Mouse (Mus musculus) right cerebral cortex, postnatal 36 days (tissue): ENCODE data around the gene Atp8a1.

Experiments used
- DNase-seq, 2 experiments: peaks; one replicate each; pipeline ENCODE4 v3.0.0; 2022; ENCODE audit warnings: low spot score in 2 of 2, mixed read lengths in 1 of 2

Gene Atp8a1

DNA sequence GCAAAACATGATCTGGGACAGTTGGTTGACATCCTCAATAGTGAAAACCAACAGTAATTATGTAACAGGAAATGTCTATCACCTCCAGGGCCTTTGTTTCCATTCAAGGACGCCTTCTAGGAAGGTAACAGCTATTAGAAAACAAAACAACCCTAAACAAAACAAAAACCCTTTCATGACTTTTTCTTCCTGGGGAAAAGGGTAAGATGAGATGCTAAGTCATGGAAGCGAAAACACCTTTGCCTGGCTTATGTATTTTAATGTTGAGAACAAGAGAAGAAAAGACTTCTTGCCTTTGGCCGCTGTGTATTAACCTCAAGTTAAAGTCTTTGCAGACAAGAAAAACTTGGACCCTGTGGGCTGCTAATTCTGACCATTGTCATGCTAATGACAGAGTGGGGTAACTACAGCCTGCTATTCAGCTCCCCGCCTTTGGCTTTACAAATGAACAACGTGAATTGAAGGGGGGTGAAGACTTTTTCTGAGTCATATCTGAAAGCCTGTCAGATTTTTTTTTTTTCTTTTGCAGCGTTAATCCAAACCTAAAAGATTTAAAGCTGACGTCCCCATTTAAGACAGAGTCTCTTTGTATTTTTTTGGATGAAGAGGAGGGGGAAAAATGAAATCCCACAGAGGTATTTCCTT is 214.0 kb downstream of the Atp8a1 start:
- no peak for DNase-seq

DNA sequence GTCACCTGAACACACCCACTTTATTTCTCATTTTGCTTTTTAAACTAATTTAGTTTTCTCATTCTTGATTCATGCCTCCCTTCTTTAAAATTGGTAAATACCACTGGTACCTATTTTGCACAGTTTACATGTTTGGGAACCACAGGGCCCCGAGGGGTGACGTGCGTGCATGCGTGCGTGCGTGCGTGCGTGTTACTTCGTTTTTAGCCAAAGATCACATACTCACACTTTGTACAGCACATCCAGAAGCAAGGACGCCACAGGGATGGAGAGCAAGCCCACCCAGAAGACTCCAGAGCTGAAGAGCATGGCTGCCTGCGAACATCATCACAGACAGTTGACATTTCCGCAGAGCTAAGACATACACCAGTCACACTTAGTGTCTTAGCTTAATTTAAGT is 216.0 kb downstream of the Atp8a1 start:
- no peak for DNase-seq

GRCm38 (mm10) chr5:67629861-67630260 is 217.4 kb downstream of the Atp8a1 start:
- no peak for DNase-seq

DNA sequence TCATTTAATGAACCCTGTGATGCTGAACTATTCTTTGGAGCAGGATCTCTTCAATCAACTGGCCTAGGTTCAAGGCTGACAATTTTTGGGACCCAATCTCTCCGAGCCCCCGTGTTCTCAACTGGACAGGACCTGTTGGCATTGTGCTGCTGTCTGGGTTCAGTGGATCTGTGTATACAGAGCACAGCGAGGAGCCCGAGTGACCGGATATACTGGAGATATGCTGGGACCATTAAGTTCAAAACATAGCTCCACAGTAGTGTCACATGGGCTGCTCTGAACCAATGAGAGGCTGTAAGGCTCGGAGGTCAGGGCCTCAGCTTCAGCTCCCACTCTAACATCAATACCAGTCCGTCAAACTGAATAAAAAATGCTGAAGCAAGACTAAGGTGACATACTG is 217.8 kb downstream of the Atp8a1 start:
- DNase-seq = no peak

DNA sequence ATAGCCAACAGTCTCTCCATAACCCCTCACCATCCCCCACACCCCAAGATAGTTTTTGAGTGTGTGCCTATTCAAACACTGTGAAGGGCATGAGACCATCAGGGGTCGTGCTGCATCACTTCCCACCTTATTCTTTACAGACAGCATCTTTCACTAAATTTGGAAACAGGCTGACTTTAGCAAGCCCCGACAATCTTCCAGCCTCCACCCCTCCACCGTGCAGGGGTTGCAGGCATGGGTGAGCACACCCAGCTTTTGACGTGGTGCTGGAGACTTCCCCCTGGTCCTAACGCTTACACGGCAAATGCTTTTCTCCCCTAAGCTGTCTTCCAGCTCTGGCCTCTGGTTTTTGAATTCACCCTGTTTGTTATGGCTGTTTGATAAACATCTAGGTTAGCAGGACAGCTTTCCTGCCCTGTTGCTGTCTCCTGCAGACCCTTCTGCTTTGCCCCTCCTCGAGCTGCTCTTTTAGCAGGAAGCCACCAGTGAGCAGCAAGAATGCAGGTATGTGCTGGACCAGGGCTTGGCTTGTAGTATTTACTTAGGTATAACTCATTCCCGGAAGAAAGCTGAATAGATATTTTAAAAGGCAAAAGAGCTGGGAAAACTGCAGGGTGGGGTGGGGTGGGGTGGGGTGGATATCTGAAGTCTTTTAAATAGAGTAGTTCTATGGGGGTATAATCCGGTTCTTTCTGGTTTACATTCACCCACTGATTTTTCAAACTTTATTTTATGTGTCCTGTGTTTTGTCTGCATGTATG is 218.9 kb downstream of the Atp8a1 start:
- no peak for DNase-seq

GRCm38 (mm10) chr5:67621230-67621629 is 226.0 kb downstream of the Atp8a1 start:
- no peak for DNase-seq

DNA sequence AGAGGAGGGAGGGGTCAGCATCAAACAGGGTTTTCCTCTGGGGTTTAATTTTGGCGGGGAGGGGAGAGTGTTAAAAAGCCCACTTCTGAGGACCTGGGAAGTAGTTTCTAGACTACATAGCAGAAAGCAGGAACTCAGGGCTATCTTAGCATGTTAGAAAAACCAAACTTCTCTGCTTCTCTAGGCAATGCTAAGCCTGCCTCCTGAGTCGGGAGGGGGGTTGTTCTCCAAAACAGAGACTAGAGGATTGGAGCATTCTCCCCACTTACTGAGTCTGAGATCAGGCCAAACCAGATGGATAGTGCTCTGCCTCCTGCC is 237.8 kb downstream of the Atp8a1 start:
- no peak for DNase-seq

- DNase-seq = no peak
Observed at GRCm38 (mm10) chr5:67608674-67609519, 238.3 kb downstream of the Atp8a1 start.

DNA sequence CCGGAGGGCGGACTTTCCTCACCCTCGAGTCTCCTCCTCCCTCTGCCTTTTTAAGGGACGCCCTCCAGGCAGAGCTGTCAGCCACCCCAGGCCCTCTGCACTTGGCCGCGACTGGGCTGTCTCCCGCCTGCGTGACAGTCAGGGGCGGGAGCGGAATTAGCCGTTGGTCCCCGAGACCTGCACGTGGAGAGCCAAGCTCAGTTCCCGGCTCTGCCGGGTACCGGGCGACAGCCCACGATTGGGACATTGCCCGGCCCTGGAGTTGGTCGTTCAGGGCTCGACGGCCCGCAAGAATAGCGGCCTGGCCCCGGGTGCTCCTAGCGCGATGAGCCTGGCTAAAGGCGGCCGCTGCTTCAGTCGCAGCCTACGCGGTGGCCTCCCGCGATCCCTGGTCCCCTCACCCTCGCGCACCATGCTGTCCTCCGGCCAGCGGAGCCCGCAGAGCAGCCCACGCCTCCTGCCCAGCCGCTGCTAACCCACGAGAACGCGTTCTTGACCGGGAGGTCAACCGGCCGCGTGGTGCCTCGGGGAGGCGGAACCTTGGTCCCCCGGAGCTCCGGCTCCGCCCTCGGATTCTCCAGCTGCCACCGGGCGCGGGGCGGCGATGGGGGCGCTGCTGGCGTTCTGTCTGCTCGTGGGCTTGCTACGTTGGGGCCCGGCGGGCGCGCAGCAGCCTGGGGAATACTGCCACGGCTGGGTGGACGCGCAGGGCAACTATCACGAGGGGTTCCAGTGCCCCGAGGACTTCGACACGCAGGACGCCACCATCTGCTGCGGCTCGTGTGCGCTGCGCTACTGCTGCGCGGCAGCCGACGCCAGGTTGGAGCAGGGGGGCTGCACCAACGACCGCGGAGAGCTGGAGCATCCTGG is 239.2 kb downstream of the Atp8a1 start, which contains the start of gene Shisa3:
Shisa3 (plus strand) TSS at position 79 of the 870 bp plus-strand sequence.
- no peak for DNase-seq

- DNase-seq = no peak
Observed at GRCm38 (mm10) chr5:67606916-67607803, 240.1 kb downstream of the Atp8a1 start.

DNA sequence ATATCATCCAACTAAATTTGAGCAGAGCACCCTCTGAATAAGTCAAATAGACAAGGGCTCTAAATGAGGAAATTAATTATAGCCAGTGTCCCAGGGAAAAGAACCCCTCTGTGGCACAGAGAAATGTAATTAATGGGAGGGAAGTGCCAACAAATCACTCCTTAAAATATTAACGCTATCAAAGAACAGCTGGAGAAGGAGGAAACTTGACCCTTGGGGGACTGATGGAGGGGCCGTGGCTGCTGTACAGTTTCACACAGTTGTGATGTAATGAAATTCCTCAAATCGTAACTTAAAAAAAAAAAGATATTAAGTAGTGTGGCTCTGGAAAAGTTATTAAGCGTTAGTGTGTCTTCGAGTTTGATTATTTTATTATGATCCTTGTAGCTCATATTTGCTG is 241.3 kb downstream of the Atp8a1 start:
- DNase-seq = no peak

DNA sequence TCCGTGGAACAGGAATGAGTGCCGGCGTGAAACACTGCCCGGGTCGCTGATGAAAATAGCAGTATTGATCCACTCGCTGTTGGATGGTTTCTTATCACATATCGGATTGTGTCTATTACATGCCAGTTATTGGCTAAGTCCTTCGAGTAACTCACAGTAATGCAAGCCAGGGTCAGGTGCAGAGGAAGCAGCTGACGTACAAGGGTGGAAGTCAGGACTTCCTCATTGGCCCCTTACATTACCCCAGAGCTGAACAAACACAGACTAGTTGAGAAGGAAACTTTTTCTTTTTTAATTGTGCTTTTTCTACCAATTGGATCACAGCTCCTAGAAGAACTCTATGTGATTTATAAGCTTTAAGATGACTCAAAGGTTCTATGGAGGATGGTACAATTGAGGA is 247.3 kb downstream of the Atp8a1 start:
- DNase-seq = no peak

DNA sequence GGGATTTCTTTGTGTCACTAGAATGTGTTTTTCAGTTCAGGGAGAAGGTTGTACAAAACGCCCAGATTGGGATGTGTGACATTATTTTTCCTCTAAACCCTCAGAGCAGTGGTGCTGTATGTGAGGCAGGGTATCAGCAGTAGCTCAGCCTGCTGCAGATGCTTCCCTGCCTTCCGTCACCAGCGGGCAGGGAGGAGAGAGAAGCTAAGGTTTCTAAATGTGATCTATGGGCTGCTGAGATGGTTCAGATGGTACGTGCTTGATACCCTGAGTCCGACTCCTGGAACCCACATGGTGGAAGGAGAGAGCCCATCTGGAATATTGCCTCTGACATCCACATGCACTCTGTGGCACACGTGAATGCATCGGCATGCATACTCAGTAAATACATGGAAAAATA is 251.6 kb downstream of the Atp8a1 start:
- DNase-seq = no peak

DNA sequence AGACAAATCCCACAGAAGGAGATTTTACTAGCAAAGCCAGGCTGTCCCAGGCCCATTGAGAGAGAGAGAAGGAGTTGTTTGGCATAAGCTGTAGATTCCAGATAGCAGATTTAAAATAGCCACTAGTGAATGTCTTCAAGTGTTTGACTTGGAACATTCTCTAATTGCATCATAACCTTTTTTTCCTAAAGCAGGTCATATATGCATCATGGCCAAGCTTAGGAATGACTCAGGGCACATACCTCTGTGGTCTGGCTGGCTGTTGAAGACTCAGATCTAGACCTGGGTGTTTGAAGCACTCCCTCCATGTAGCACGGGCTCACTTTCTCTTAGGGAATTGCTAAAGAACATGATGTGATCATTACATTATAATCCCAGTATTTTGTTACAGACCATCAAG is 252.2 kb downstream of the Atp8a1 start:
- no peak for DNase-seq

DNA sequence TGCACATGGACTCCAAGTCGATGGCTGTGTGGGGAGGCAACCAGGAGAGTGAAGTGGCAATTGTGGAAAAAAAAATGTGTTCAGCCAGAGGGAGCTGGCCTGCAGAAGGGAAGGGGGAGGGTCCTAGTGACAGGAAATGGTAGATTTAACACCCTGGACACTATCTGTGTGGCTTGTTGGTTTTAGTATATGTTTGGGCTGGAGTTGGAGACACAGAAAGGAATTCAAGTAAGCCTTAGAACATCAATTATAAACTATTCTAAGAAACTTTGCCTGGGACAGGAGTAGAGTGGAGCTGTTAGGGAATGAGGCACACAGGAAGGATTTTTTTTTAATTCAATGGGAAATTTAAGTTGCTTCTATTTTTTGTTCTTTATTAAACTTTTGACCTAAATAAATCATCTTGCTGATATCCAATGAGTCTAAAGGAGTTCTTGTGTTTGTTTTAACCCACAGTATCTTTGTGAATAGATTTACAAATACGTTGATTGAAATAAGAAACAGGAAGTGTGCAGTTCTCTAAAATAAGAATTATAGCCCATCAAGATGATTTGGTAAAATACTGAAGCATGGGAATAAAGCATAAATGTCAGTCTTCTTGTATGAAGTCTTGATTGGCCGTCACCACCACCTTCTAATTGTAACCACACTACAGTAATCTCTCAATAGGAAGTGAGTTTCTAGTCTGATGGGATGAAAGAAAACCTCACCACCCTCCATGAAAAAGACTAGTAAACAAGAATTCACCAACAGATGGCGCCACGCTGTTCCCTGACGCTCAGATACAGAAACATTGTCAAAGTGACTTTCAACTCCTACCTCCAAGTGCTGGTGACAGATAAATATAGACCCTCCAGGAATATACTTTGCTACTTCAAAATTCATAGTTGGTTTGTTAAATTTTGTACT is 267.3 kb downstream of the Atp8a1 start:
- no peak for DNase-seq

DNA sequence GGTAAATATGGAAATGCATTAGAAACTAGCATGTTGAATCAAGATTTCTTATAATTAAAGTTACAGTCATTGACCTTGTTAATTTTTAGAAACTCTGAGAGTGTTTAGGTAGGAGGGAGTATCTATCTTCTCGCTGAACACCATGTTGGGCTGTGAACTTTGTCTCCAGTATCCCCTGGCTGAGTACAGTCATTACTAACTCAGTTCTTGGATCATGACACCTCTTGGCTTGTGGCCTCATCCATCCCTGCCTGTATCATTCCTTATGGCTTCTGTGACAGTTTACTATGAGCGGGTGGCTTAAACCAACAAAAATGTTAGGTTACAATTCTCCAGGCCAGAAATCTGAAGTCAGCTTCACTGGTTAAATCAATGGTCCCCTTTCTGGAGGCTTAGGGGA is 271.5 kb downstream of the Atp8a1 start:
- no peak for DNase-seq

DNA sequence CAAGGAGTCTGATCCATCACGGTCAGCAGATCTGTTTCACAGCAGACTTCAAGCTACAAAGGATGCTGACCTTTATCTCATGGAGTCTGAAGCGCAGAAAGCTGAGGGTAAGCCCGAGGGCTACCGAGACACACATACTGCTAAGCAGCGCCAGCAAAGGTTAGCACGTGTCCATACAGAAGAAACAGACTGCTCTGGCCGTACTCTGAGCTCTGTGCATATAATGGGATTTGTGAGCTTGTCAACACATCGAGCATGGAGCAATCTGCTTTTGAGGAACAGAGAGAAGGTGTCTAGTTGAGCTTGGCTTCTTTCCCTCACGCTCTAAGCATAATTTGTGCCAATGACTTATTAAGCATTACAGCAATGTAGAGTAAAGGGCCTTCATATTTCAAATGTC is 273.2 kb downstream of the Atp8a1 start:
- no peak for DNase-seq

- DNase-seq = no peak
Observed at GRCm38 (mm10) chr5:67572552-67573155, 274.6 kb downstream of the Atp8a1 start.
